Mouse (Mus musculus) heart, adult 2 months (tissue): ENCODE measurements at regions not wholly inside any gene's neighbourhood (a gene's known extent, or its start where the extent isn't known, plus 50 kb on each side); places are given as distances from the start of the nearest gene placed in this dataset.

ENCODE experiments used
- CTCF ChIP-seq: fragments of 200-600 bp; IDR thresholded peaks from 2 replicates; pipeline ENCODE4 v1.8.1; 2022; ENCODE audit warnings: antibody characterized with exemption, mild to moderate bottlenecking, moderate library complexity
- EP300 ChIP-seq: fragments of 200-500 bp; IDR thresholded peaks from 2 replicates; pipeline ENCODE4 v1.6.1; 2011; ENCODE audit warnings: low read depth, low read length, control low read depth; ENCODE audit not compliant: insufficient read depth

GRCm38 (mm10) chr12:46125867-46126266 lies 692.9 kb downstream of the Nova1 start:
- TF ChIP-seq CTCF (no peak), EP300 (no peak)
